Mouse (Mus musculus): Measurements from ENCODE around the gene Sphk2. TPM values are rescaled to one million over a fixed set of nuclear protein-coding genes. Genes with fewer than 3 reads are reported as not detected.

Sphk2 gene
- polyA plus RNA-seq, 1 experiment from 2014 or later: 31.1 TPM

- H3K27me3 ChIP-seq (replicated peaks; ENCODE audit: control insufficient read depth, insufficient read depth, low read length): peaks cover 8% of the 10 kb centered on the region; the same call in 1 of the 2 replicates
- H3K4me1 ChIP-seq (replicated peaks; ENCODE audit: control insufficient read depth, insufficient read depth, low read length): peaks cover under 1% of the 10 kb centered on the region; the same call in 1 of the 2 replicates
- H3K4me2 ChIP-seq (ENCODE audit: low read length): no peak within 1 kb of the TSS
- no peak within 1 kb of the TSS for H3K9ac ChIP-seq (replicated peaks; ENCODE audit: low read depth, low read length)
- ATAC-seq: no peak
- no peaks in the 10 kb centered on the region for H3K9me3 ChIP-seq (ENCODE audit: control insufficient read depth, low read length)
- H3K4me3 ChIP-seq (replicated peaks; ENCODE audit: low read length): no peak within 1 kb of the TSS
- WGBS: 93% methylated on average over 50 of the region's 50 CpGs
- H3K27ac ChIP-seq (ENCODE audit: low read length): no peak within 1 kb of the TSS
- H3K36me3 ChIP-seq (ENCODE audit: control insufficient read depth, insufficient read depth): no peaks in the 10 kb centered on the region
Observed at GRCm38 (mm10) chr7:45693921-45694591, 23.7 kb downstream of the Sphk2 start, which contains the start of gene Sec1. Sec1 (minus strand) TSS chr7:45694402.

GRCm38 (mm10) chr7:45692364-45692763 lies 25.4 kb downstream of the Sphk2 start:
- H3K36me3 ChIP-seq (ENCODE audit: control insufficient read depth, insufficient read depth): no peaks in the 10 kb centered on the region
- no peak overlapping the region for H3K4me2 ChIP-seq (ENCODE audit: low read length)

GRCm38 (mm10) chr7:45689800-45690199 lies 28.0 kb downstream of the Sphk2 start:
- no peak overlapping the region for H3K27ac ChIP-seq (ENCODE audit: low read length)
- H3K4me3 ChIP-seq (replicated peaks; ENCODE audit: low read length): no peak overlapping the region
- 83% methylated on average over 11 of the region's 11 CpGs for WGBS

More at GRCm38 (mm10) chr7:45692364-45692763, 25.4 kb downstream of the Sphk2 start:
- H3K9me3 ChIP-seq (ENCODE audit: control insufficient read depth, low read length): no peaks in the 10 kb centered on the region
- H3K4me1 ChIP-seq (replicated peaks; ENCODE audit: control insufficient read depth, insufficient read depth, low read length): no peaks in the 10 kb centered on the region
- H3K9ac ChIP-seq (replicated peaks; ENCODE audit: low read depth, low read length): no peak overlapping the region
- WGBS: 87% methylated on average over 2 of the region's 2 CpGs
- no peaks in the 10 kb centered on the region for H3K27me3 ChIP-seq (replicated peaks; ENCODE audit: control insufficient read depth, insufficient read depth, low read length)
- H3K27ac ChIP-seq (ENCODE audit: low read length): no peak overlapping the region
- no peak overlapping the region for H3K4me3 ChIP-seq (replicated peaks; ENCODE audit: low read length)
- no peak for ATAC-seq

GRCm38 (mm10) chr7:45689099-45689498 lies 28.7 kb downstream of the Sphk2 start:
- ATAC-seq: no peak
- H3K4me1 ChIP-seq (replicated peaks; ENCODE audit: control insufficient read depth, insufficient read depth, low read length): no peaks in the 10 kb centered on the region

More at GRCm38 (mm10) chr7:45689800-45690199, 28.0 kb downstream of the Sphk2 start:
- Histone ChIP-seq H3K4me2 (ENCODE audit: low read length) (no peak overlapping the region), H3K36me3 (ENCODE audit: control insufficient read depth, insufficient read depth) (no peaks in the 10 kb centered on the region), H3K9ac (replicated peaks; ENCODE audit: low read depth, low read length) (no peak overlapping the region), H3K4me1 (replicated peaks; ENCODE audit: control insufficient read depth, insufficient read depth, low read length) (no peaks in the 10 kb centered on the region), H3K27me3 (replicated peaks; ENCODE audit: control insufficient read depth, insufficient read depth, low read length) (no peaks in the 10 kb centered on the region), H3K9me3 (ENCODE audit: control insufficient read depth, low read length) (no peaks in the 10 kb centered on the region)
- ATAC-seq: no peak

GRCm38 (mm10) chr7:45686841-45687240 lies 31.0 kb downstream of the Sphk2 start:
- ATAC-seq: no peak
- no peak overlapping the region for H3K27ac ChIP-seq (ENCODE audit: low read length)
- no peak overlapping the region for H3K4me2 ChIP-seq (ENCODE audit: low read length)

More at GRCm38 (mm10) chr7:45689099-45689498, 28.7 kb downstream of the Sphk2 start:
- 70% methylated on average over 6 of the region's 6 CpGs for WGBS
- Histone ChIP-seq H3K9me3 (ENCODE audit: control insufficient read depth, low read length) (no peaks in the 10 kb centered on the region), H3K9ac (replicated peaks; ENCODE audit: low read depth, low read length) (no peak overlapping the region), H3K36me3 (ENCODE audit: control insufficient read depth, insufficient read depth) (no peaks in the 10 kb centered on the region), H3K27ac (ENCODE audit: low read length) (no peak overlapping the region), H3K4me3 (replicated peaks; ENCODE audit: low read length) (no peak overlapping the region), H3K4me2 (ENCODE audit: low read length) (no peak overlapping the region), H3K27me3 (replicated peaks; ENCODE audit: control insufficient read depth, insufficient read depth, low read length) (no peaks in the 10 kb centered on the region)

GRCm38 (mm10) chr7:45685811-45686210 lies 32.0 kb downstream of the Sphk2 start:
- no peaks in the 10 kb centered on the region for H3K36me3 ChIP-seq (ENCODE audit: control insufficient read depth, insufficient read depth)
- no peak overlapping the region for H3K4me3 ChIP-seq (replicated peaks; ENCODE audit: low read length)
- no peaks in the 10 kb centered on the region for H3K27me3 ChIP-seq (replicated peaks; ENCODE audit: control insufficient read depth, insufficient read depth, low read length)
- no peak for ATAC-seq
- no peak overlapping the region for H3K27ac ChIP-seq (ENCODE audit: low read length)
- H3K4me2 ChIP-seq (ENCODE audit: low read length): no peak overlapping the region
- peaks cover 7% of the 10 kb centered on the region for H3K4me1 ChIP-seq (replicated peaks; ENCODE audit: control insufficient read depth, insufficient read depth, low read length)
- H3K9ac ChIP-seq (replicated peaks; ENCODE audit: low read depth, low read length): no peak overlapping the region
- 71% methylated on average over 10 of the region's 10 CpGs for WGBS
- no peaks in the 10 kb centered on the region for H3K9me3 ChIP-seq (ENCODE audit: control insufficient read depth, low read length)

More at GRCm38 (mm10) chr7:45686841-45687240, 31.0 kb downstream of the Sphk2 start:
- Histone ChIP-seq H3K4me1 (replicated peaks; ENCODE audit: control insufficient read depth, insufficient read depth, low read length) (peaks cover 7% of the 10 kb centered on the region), H3K4me3 (replicated peaks; ENCODE audit: low read length) (no peak overlapping the region), H3K36me3 (ENCODE audit: control insufficient read depth, insufficient read depth) (no peaks in the 10 kb centered on the region), H3K9me3 (ENCODE audit: control insufficient read depth, low read length) (no peaks in the 10 kb centered on the region), H3K9ac (replicated peaks; ENCODE audit: low read depth, low read length) (no peak overlapping the region), H3K27me3 (replicated peaks; ENCODE audit: control insufficient read depth, insufficient read depth, low read length) (no peaks in the 10 kb centered on the region)
- WGBS: 77% methylated on average over 3 of the region's 3 CpGs

- WGBS: 77% methylated on average over 7 of the region's 7 CpGs
- H3K4me1 ChIP-seq (replicated peaks; ENCODE audit: control insufficient read depth, insufficient read depth, low read length): peaks cover 7% of the 10 kb centered on the region
- H3K4me2 ChIP-seq (ENCODE audit: low read length): no peak within 1 kb of the TSS
- no peak within 1 kb of the TSS for H3K27ac ChIP-seq (ENCODE audit: low read length)
- H3K36me3 ChIP-seq (ENCODE audit: control insufficient read depth, insufficient read depth): no peaks in the 10 kb centered on the region
- H3K27me3 ChIP-seq (replicated peaks; ENCODE audit: control insufficient read depth, insufficient read depth, low read length): no peaks in the 10 kb centered on the region
- H3K9me3 ChIP-seq (ENCODE audit: control insufficient read depth, low read length): no peaks in the 10 kb centered on the region
- H3K4me3 ChIP-seq (replicated peaks; ENCODE audit: low read length): no peak within 1 kb of the TSS
- no peak for ATAC-seq
- H3K9ac ChIP-seq (replicated peaks; ENCODE audit: low read depth, low read length): 0 out of 2 replicates have a peak within 1 kb of the TSS, but pooled peaks have one; percentile 29
Observed at GRCm38 (mm10) chr7:45683396-45684050, 34.3 kb downstream of the Sphk2 start, which contains the start of gene Ntn5. Ntn5 (plus strand) TSS chr7:45684022.

GRCm38 (mm10) chr7:45682144-45683126 lies 35.4 kb downstream of the Sphk2 start:
- Histone ChIP-seq H3K4me3 (replicated peaks; ENCODE audit: low read length) (peak overlapping the region; percentile 5; the same call in 1 of the 2 replicates), H3K4me2 (ENCODE audit: low read length) (peak overlapping the region; percentile 29), H3K4me1 (replicated peaks; ENCODE audit: control insufficient read depth, insufficient read depth, low read length) (peaks cover 7% of the 10 kb centered on the region), H3K9me3 (ENCODE audit: control insufficient read depth, low read length) (no peaks in the 10 kb centered on the region), H3K36me3 (ENCODE audit: control insufficient read depth, insufficient read depth) (no peaks in the 10 kb centered on the region), H3K27me3 (replicated peaks; ENCODE audit: control insufficient read depth, insufficient read depth, low read length) (no peaks in the 10 kb centered on the region), H3K9ac (replicated peaks; ENCODE audit: low read depth, low read length) (no peak overlapping the region), H3K27ac (ENCODE audit: low read length) (peak overlapping the region; percentile 46; the same call in 1 of the 2 replicates)
- peak; percentile 86 for ATAC-seq
- 29% methylated on average over 14 of the region's 14 CpGs for WGBS

Data from forebrain, embryonic 16.5 days (tissue).